Mouse (Mus musculus): ENCODE data around the gene Unc13c.

DNA sequence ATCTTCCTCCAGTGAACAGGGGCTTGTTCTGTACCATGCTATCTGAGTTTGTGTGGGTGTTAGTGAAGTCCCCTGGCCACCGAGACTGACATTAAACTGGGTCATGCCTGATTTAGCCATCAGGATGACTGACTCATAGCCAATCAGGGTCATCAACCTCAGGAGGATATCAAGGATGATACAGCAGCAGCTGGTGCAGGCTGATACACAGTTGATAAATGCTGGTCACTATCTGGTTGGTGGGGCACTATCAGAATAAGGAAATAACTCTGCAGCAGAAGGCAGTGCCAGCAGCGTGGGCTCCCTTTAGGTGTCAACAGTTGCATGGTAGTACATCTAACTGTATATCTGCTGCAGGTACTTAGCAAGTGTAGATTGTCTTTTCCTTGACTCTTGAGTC is 506.7 kb downstream of the Unc13c start:
- TF ChIP-seq POLR2A (IDR thresholded peaks at IDR 0.05; ENCODE audit: extremely low read depth, insufficient read depth, low read length) = no peak
- TF ChIP-seq CTCF (IDR thresholded peaks at IDR 0.05; ENCODE audit: low read depth, low read length) = no peak
